Mouse (Mus musculus): ENCODE results near the gene Ppfibp2.

GRCm38 (mm10) chr7:107602913-107603312 lies 7.9 kb downstream of the Ppfibp2 start:
- TF ChIP-seq POLR2A (IDR thresholded peaks at IDR 0.05; ENCODE audit: control insufficient read depth, low read depth, low read length) (no peak), CTCF (IDR thresholded peaks at IDR 0.05; ENCODE audit: control insufficient read depth, insufficient read depth, insufficient replicate concordance, low read depth, low read length) (no peak)

Measured in testis, adult 2 months (tissue).